Mouse (Mus musculus) limb, embryonic 13.5 days (tissue): ENCODE measurements around the gene Hspb8. TPM values are rescaled to one million over a fixed set of nuclear protein-coding genes. Genes with fewer than 3 reads are reported as not detected.

ENCODE experiments used
- ATAC-seq: fragments of 200-750 bp; cut with Nextera tagmentation; 2 replicates; pipeline ENCODE4 v1.8.0; 2017; ENCODE audit warnings: low read depth, moderate number of reproducible peaks, moderate TSS enrichment; ENCODE audit not compliant: low FRiP score
- H3K27ac ChIP-seq: fragments of 300-500 bp; sonication (generic); 2 replicates; pipeline ENCODE4 v1.5.1; 2015; ENCODE audit warnings: inconsistent platforms, mild to moderate bottlenecking, moderate library complexity
- H3K27me3 ChIP-seq: fragments of 300-500 bp; sonication (generic); 2 replicates; pipeline ENCODE4 v1.6.1; 2015; ENCODE audit warnings: mild to moderate bottlenecking, inconsistent platforms
- H3K36me3 ChIP-seq: fragments of 300-500 bp; sonication (generic); 2 replicates; pipeline ENCODE4 v1.6.1; 2015; ENCODE audit warnings: inconsistent platforms, mild to moderate bottlenecking, moderate library complexity
- H3K4me1 ChIP-seq: fragments of 300-500 bp; sonication (generic); 2 replicates; pipeline ENCODE4 v1.6.1; 2015; ENCODE audit warnings: inconsistent platforms
- H3K4me2 ChIP-seq: fragments of 300-500 bp; sonication (generic); replicated peaks from 2 replicates; pipeline ENCODE4 v1.6.1; 2015; ENCODE audit warnings: inconsistent platforms, mild to moderate bottlenecking, moderate library complexity
- H3K4me3 ChIP-seq: fragments of 300-500 bp; sonication (generic); 2 replicates; pipeline ENCODE4 v1.5.1; 2015; ENCODE audit warnings: moderate library complexity, mild to moderate bottlenecking, inconsistent platforms
- H3K9ac ChIP-seq: fragments of 300-500 bp; sonication (generic); 2 replicates; pipeline ENCODE4 v1.6.1; 2015; ENCODE audit warnings: mild to moderate bottlenecking, inconsistent platforms
- H3K9me3 ChIP-seq: fragments of 300-500 bp; sonication (generic); 2 replicates; pipeline ENCODE4 v1.6.1; 2016; ENCODE audit warnings: inconsistent platforms
- WGBS: fragments of 180-500 bp; shearing (Covaris S2); methylation state at CpG from one replicate; pipeline ENCODE4 v1.1.7; 2015; 5-methylcytosine and 5-hydroxymethylcytosine counted together
- polyA plus RNA-seq: library from polyadenylated mRNA; unstranded; fragments of >200 nt; fragmentation: Nextera tagmentation; extraction: Ambion mirVana; gene quantifications from 2 replicates; pipeline ENCODE4 v1.2.1, GENCODE M21; 2015

Hspb8 gene
- polyA plus RNA-seq, 1 experiment from 2014 or later, result 13.5 TPM

- H3K4me3 ChIP-seq, result no peak overlapping the region
- no peak overlapping the region for H3K4me2 ChIP-seq
- WGBS, result 77% methylated on average over 7 of the region's 7 CpGs
- H3K36me3 ChIP-seq, result no peaks in the 10 kb centered on the region
- no peak for ATAC-seq
- H3K9me3 ChIP-seq, result no peaks in the 10 kb centered on the region
- H3K27ac ChIP-seq, result no peak overlapping the region
- H3K27me3 ChIP-seq, result peaks cover 4% of the 10 kb centered on the region; the same call in 1 of the 2 replicates
- no peak overlapping the region for H3K9ac ChIP-seq
- peaks cover 28% of the 10 kb centered on the region for H3K4me1 ChIP-seq
These were observed 42.3 kb downstream of the Hspb8 start for GRCm38 (mm10) chr5:116380384-116380783.

DNA sequence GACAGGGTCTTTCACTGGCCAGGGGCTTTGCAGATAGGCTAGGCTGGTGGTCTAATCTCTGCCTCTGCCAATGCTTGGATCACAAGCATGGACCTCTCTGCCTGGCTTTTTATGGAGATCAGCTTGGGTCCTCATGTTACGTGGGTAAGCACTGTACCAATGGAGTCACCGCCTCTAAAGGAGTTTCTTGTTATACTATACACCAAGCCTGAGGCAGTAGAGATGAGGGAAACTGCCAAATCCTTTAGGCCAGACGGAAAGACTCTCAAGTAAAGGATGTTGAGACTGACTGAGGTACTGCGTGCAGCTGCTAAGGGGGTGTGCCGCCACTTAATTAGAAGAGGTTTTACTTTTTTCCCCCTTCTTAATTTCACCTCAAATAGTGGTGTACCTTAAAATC lies 43.8 kb downstream of the Hspb8 start:
- Histone ChIP-seq H3K4me3 (no peak overlapping the region), H3K27ac (no peak overlapping the region), H3K4me2 (no peak overlapping the region), H3K9me3 (no peaks in the 10 kb centered on the region), H3K27me3 (peaks cover 4% of the 10 kb centered on the region; the same call in 1 of the 2 replicates), H3K36me3 (no peaks in the 10 kb centered on the region), H3K4me1 (peaks cover 28% of the 10 kb centered on the region), H3K9ac (no peak overlapping the region)
- peak; percentile 57; the same call in 1 of the 2 replicates for ATAC-seq
- WGBS, result 21% methylated on average over 5 of the region's 5 CpGs

GRCm38 (mm10) chr5:116367923-116368322 lies 54.7 kb downstream of the Hspb8 start:
- ATAC-seq, result no peak
- Histone ChIP-seq H3K36me3 (no peaks in the 10 kb centered on the region), H3K4me2 (no peak overlapping the region), H3K9ac (no peak overlapping the region), H3K9me3 (no peaks in the 10 kb centered on the region), H3K4me1 (peaks cover 21% of the 10 kb centered on the region), H3K27ac (no peak overlapping the region), H3K27me3 (peaks cover 12% of the 10 kb centered on the region), H3K4me3 (no peak overlapping the region)
- 79% methylated on average over 9 of the region's 9 CpGs for WGBS

DNA sequence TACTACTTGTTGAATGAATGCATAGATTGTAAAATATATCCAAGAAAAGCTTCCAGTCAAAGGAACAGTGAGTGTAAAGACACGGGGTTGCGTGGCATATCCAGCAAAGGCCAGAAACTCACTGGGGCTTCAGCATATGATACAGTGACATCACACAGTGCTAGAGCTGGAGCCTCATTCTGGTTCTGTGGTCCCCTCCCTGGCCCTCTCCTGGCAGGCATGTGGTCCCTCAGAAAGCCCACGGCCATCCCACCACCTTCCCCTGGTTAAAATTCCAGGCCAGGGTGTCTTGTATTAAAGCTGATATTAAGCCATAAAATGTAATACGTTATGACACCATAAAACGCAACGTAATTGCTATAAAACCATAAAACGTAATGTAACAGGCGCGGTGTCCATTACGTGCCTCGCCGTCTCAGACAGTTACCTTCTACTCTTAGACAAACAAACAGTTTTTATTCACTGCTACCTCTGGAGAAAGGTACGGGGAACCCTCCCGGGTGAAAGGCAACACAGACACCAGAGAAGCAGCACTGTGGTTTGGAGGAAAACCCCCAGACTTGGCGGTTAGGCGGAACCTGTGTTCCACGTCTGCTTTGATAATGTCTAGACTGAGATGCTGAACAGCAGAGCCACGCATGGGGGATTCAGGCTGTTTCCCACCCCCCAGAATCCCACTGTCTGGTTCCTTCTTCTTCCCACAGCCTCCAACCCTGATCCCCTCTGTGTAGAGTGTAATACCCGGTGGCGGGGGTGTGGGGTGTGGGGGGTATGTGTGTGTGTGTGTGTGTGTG lies 55.6 kb downstream of the Hspb8 start:
- Histone ChIP-seq H3K36me3 (no peaks in the 10 kb centered on the region), H3K9ac (no peak overlapping the region), H3K27me3 (peaks cover 6% of the 10 kb centered on the region; the same call in 1 of the 2 replicates), H3K4me3 (no peak overlapping the region), H3K9me3 (no peaks in the 10 kb centered on the region), H3K27ac (peak overlapping the region; percentile 44), H3K4me1 (peaks cover 21% of the 10 kb centered on the region), H3K4me2 (peak overlapping the region; percentile 38)
- WGBS, result 21% methylated on average over 20 of the region's 20 CpGs
- ATAC-seq, result peak; percentile 75

GRCm38 (mm10) chr5:116361342-116361741 lies 61.3 kb downstream of the Hspb8 start:
- H3K4me3 ChIP-seq, result no peak overlapping the region
- no peak overlapping the region for H3K9ac ChIP-seq
- WGBS, result 70% methylated on average over 6 of the region's 6 CpGs
- H3K9me3 ChIP-seq, result no peaks in the 10 kb centered on the region
- no peak overlapping the region for H3K4me2 ChIP-seq
- H3K4me1 ChIP-seq, result 0 out of 2 replicates have a peak, but pooled peaks cover 4% of the 10 kb centered on the region
- no peaks in the 10 kb centered on the region for H3K36me3 ChIP-seq
- no peaks in the 10 kb centered on the region; the same call in 1 of the 2 replicates for H3K27me3 ChIP-seq
- no peak overlapping the region for H3K27ac ChIP-seq
- ATAC-seq, result no peak

GRCm38 (mm10) chr5:116360751-116361150 lies 61.9 kb downstream of the Hspb8 start:
- Histone ChIP-seq H3K9ac (no peak overlapping the region), H3K9me3 (no peaks in the 10 kb centered on the region), H3K4me1 (0 out of 2 replicates have a peak, but pooled peaks cover 4% of the 10 kb centered on the region), H3K4me3 (no peak overlapping the region), H3K36me3 (no peaks in the 10 kb centered on the region), H3K27ac (no peak overlapping the region), H3K4me2 (no peak overlapping the region), H3K27me3 (no peaks in the 10 kb centered on the region; the same call in 1 of the 2 replicates)
- WGBS, result 21% methylated on average over 4 of the region's 4 CpGs
- ATAC-seq, result no peak

Other genes starting within 250 kb of the Hspb8 start
- gene Ccdc60, start 133.9 kb downstream of the Hspb8 start, polyA plus RNA-seq, result 1.4 and 1.7 TPM in 2 replicates
- gene Srrm4, start 169.0 kb upstream of the Hspb8 start, polyA plus RNA-seq, result 0.25 and 0.52 TPM in 2 replicates